In the genomic region with DNA sequence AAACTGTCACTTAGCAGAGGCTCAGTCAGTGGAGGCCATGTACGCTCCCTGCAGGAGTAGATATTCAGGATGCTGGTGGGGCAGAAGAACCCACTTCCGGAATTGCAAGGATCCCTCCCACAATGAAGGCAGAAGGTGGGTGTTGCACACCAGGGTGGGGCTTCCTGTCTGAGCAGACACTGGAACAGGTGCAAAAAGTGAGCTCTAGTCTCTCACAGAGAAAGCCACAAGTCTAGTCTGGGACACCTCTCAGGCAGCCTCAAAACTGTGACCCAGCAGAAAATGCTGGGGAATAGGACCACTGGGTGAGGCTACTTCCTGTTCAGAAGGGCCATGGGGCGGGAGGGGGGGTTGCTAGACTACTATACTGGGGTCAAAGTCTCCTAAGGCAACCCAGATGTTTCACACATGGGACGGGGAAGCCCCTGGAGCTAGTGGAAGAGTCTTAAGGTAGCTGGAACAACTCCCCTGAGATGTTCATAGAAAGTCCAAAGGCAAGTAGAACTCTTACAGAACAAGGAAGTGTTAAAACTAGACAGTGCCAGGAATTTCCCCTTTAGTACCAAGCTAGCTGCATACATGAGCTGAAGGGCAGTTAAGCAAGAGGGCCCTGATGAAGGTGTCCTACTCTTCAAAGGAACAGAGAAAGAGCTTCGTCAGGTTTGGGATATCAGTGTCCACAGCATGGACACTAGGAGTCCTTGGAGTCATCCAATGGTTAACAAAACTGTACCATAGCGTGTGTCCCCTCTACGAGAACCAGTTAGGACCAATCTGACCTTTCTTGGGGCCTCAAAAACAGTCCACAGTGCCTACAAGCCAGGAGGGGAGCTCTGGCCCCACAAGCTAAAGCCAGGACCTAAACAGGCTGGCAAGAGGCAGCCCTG, we compare ENCODE assay signal across 9 mouse cellular contexts. TPM values are rescaled to one million over a fixed set of nuclear protein-coding genes. Genes with fewer than 3 reads are reported as not detected.
DNase-seq lines count a peak whose midpoint lies in the region; ATAC-seq and TF ChIP-seq lines count a peak whose summit lies in the region.
"Had no signal": no experiment of that assay in that cellular context is flagged by ENCODE, and none has a peak within 500 bp of the region (broad histone marks: within the 10 kb centered on the region; RNA-seq: fewer than 3 reads in every experiment).

No protein-coding gene starts in this region.

- TF ChIP-seq CTCF in heart, adult 2 months (IDR thresholded peaks at IDR 0.05): no peak

- TF ChIP-seq POLR2A in heart, adult 2 months (IDR thresholded peaks at IDR 0.05; ENCODE audit: insufficient read depth, low read depth, low read length): no peak

- WGBS in heart, adult 2 months: 31% methylated on average over 7 of the region's 7 CpGs
- WGBS in forebrain, embryonic 15.5 days: 93% methylated on average over 7 of the region's 7 CpGs

- H3K4me3 ChIP-seq in heart, adult 2 months: no peak overlapping the region
- no peak overlapping the region for H3K4me3 ChIP-seq in forebrain, embryonic 15.5 days

- H3K9ac ChIP-seq in heart, adult 2 months (ENCODE audit: low read depth, low read length): no peak overlapping the region
- no peak overlapping the region for H3K9ac ChIP-seq in forebrain, embryonic 15.5 days (replicated peaks)

- 0 out of 2 replicates have a peak, but pooled peaks have one; percentile 15 for TF ChIP-seq EP300 in heart, adult 2 months (IDR thresholded peaks at IDR 0.05; ENCODE audit: insufficient read depth, low read depth, low read length)

- no peak overlapping the region for H3K4me2 ChIP-seq in forebrain, embryonic 15.5 days (replicated peaks)

- peak in 1 of 2 experiments; percentile 55 for DNase-seq in heart, adult 2 months
- no peak for DNase-seq in heart, postnatal 25 days (ENCODE audit: low spot score)
- DNase-seq in naive thymus-derived CD4-positive, alpha-beta T cell, adult 2 months (ENCODE audit: low read depth): peak; percentile 88
- no peak for DNase-seq in layer of hippocampus, adult 8-10 months (ENCODE audit: low spot score in 2 of 2)
- no peak for DNase-seq in embryo, embryonic 10 days (ENCODE audit: low spot score)

- peak; percentile 91 for ATAC-seq in CD4-positive, CD25-positive, alpha-beta regulatory T cell, adult 4 months
- ATAC-seq in inflammation-experienced regulatory T-cells, adult 6 months: peak; percentile 95
- ATAC-seq in forebrain, embryonic 15.5 days (replicated peaks): no peak
- ATAC-seq: Patski had no signal

- intact Hi-C loops in heart, adult 2 months (cut with DNase I): no loop called here
- intact Hi-C loops in heart, postnatal 25 days (cut with DNase I): no loop called here

- no peaks in the 10 kb centered on the region for H3K27me3 ChIP-seq in heart, adult 2 months (ENCODE audit: control insufficient read depth, insufficient read depth, low read length)
- no peaks in the 10 kb centered on the region for H3K27me3 ChIP-seq in forebrain, embryonic 15.5 days
- H3K27me3 ChIP-seq: Patski had no signal

- H3K27ac ChIP-seq in heart, adult 2 months: peak overlapping the region; percentile 40
- no peak overlapping the region for H3K27ac ChIP-seq in forebrain, embryonic 15.5 days (replicated peaks)

- H3K4me1 ChIP-seq in heart, adult 2 months (ENCODE audit: control insufficient read depth, insufficient read depth, low read length): peaks cover 49% of the 10 kb centered on the region
- H3K4me1 ChIP-seq in forebrain, embryonic 15.5 days: peaks cover 26% of the 10 kb centered on the region

- peaks cover 10% of the 10 kb centered on the region for H3K79me2 ChIP-seq in heart, adult 2 months (replicated peaks; ENCODE audit: control insufficient read depth, insufficient read depth, low read length)

- no peaks in the 10 kb centered on the region for H3K9me3 ChIP-seq in forebrain, embryonic 15.5 days

- H3K36me3 ChIP-seq in heart, adult 2 months (ENCODE audit: control insufficient read depth, insufficient read depth, low read length): peaks cover 7% of the 10 kb centered on the region
- H3K36me3 ChIP-seq in forebrain, embryonic 15.5 days: peaks cover 16% of the 10 kb centered on the region

RNA-seq across cellular contexts. Expression of gene Ski, which starts 59.7 kb away (rescaled TPM):
- 10 to 100 TPM; 56.7 to 56.8 TPM for total RNA-seq in heart, adult 2 months (2021)
- polyA plus RNA-seq in heart, adult 2 months (2012; rRNA removed): 34.9 and 46.0 TPM in 2 replicates
- total RNA-seq in heart, postnatal 25 days (2021): 10 to 100 TPM; 55.0 to 63.9 TPM
- 10 to 100 TPM; 20.6 to 28.2 TPM for polyA plus RNA-seq in CD4-positive, CD25-positive, alpha-beta regulatory T cell, adult 4 months (2017; shearing (Covaris generic))
- polyA plus RNA-seq in inflammation-experienced regulatory T-cells, adult 6 months (2017; shearing (Covaris generic)): 10 to 100 TPM; 10.7 to 26.8 (median 26.8) TPM
- 100 to 1,000 TPM; 122 to 130 (median 125) TPM for total RNA-seq in layer of hippocampus, adult 8-10 months (2022)
- 14.3 TPM in 2 replicates for polyA plus RNA-seq in forebrain, embryonic 15.5 days (2015; fragmentation: Nextera tagmentation; extraction: Ambion mirVana)
